ENCODE assay signal across 9 mouse cellular contexts in genomic region chr16:42276216-42277141, GRCm38 (mm10).
DNase-seq lines count a peak whose midpoint lies in the region; ATAC-seq and TF ChIP-seq lines count a peak whose summit lies in the region.
"Had no signal": no experiment of that assay in that cellular context is flagged by ENCODE, and none has a peak within 500 bp of the region (broad histone marks: within the 10 kb centered on the region; RNA-seq: fewer than 3 reads in every experiment).

No protein-coding gene starts in this region.

- TF ChIP-seq POLR2A in testis, adult 2 months (IDR thresholded peaks at IDR 0.05; ENCODE audit: control insufficient read depth, low read depth, low read length) = no peak

- H3K9ac ChIP-seq in heart, embryonic 12.5 days = no peak overlapping the region
- H3K9ac ChIP-seq in liver, embryonic 13.5 days = no peak overlapping the region
- peak overlapping the region; percentile 27 for H3K9ac ChIP-seq in neural tube, embryonic 13.5 days
- H3K9ac ChIP-seq: embryonic facial prominence, embryonic 15.5 days had no signal

- TF ChIP-seq CTCF in C2C12 (IDR thresholded peaks at IDR 0.05; ENCODE audit: control insufficient read depth, insufficient read depth, insufficient read length) = peak; percentile 40
- TF ChIP-seq CTCF in testis, adult 2 months (IDR thresholded peaks at IDR 0.05; ENCODE audit: control insufficient read depth, insufficient read depth, insufficient replicate concordance, low read depth, low read length) = peak; percentile 72

- no peaks in the 10 kb centered on the region for H3K79me3 ChIP-seq in C2C12 (ENCODE audit: low read depth)

- no peak overlapping the region for H3ac ChIP-seq in C2C12 (ENCODE audit: control insufficient read depth, insufficient read length, low read depth)

- H3K27me3 ChIP-seq in C2C12 (ENCODE audit: control insufficient read depth, insufficient read depth, insufficient read length) = no peaks in the 10 kb centered on the region
- no peaks in the 10 kb centered on the region for H3K27me3 ChIP-seq in embryonic facial prominence, embryonic 10.5 days (replicated peaks; ENCODE audit: low read depth, poor library complexity, severe bottlenecking)
- H3K27me3 ChIP-seq in heart, embryonic 12.5 days (replicated peaks) = no peaks in the 10 kb centered on the region
- H3K27me3 ChIP-seq in liver, embryonic 13.5 days = no peaks in the 10 kb centered on the region
- no peaks in the 10 kb centered on the region for H3K27me3 ChIP-seq in neural tube, embryonic 13.5 days
- H3K27me3 ChIP-seq in testis, adult 2 months (ENCODE audit: control insufficient read depth, insufficient read depth, low read length) = no peaks in the 10 kb centered on the region
- H3K27me3 ChIP-seq: embryonic facial prominence, embryonic 15.5 days had no signal

- H3K4me2 ChIP-seq in heart, embryonic 12.5 days = no peak overlapping the region
- H3K4me2 ChIP-seq in liver, embryonic 13.5 days = no peak overlapping the region
- H3K4me2 ChIP-seq in neural tube, embryonic 13.5 days = peak overlapping the region; percentile 48
- H3K4me2 ChIP-seq: embryonic facial prominence, embryonic 15.5 days had no signal

- ATAC-seq in heart, embryonic 12.5 days (ENCODE audit: insufficient number of reproducible peaks, low FRiP score) = peak; percentile 48; the same call in 1 of the 2 replicates
- no peak for ATAC-seq in liver, embryonic 13.5 days (ENCODE audit: low read depth)
- peak; percentile 65 for ATAC-seq in neural tube, embryonic 13.5 days (ENCODE audit: low read depth)

- H3K9me3 ChIP-seq in embryonic facial prominence, embryonic 10.5 days = no peaks in the 10 kb centered on the region
- H3K9me3 ChIP-seq in heart, embryonic 12.5 days (replicated peaks) = no peaks in the 10 kb centered on the region
- H3K9me3 ChIP-seq in liver, embryonic 13.5 days (replicated peaks) = no peaks in the 10 kb centered on the region
- H3K9me3 ChIP-seq in neural tube, embryonic 13.5 days = no peaks in the 10 kb centered on the region
- H3K9me3 ChIP-seq: embryonic facial prominence, embryonic 15.5 days had no signal

- H3K79me2 ChIP-seq in C2C12 (ENCODE audit: control insufficient read depth, insufficient read depth) = no peaks in the 10 kb centered on the region

- H3K27ac ChIP-seq in embryonic facial prominence, embryonic 10.5 days (replicated peaks) = no peak overlapping the region; the same call in 1 of the 2 replicates
- no peak overlapping the region for H3K27ac ChIP-seq in heart, embryonic 12.5 days (ENCODE audit: poor library complexity, severe bottlenecking)
- H3K27ac ChIP-seq in liver, embryonic 13.5 days = no peak overlapping the region
- H3K27ac ChIP-seq in neural tube, embryonic 13.5 days (replicated peaks) = peak overlapping the region; percentile 90
- no peak overlapping the region for H3K27ac ChIP-seq in testis, adult 2 months (ENCODE audit: control insufficient read depth, insufficient read depth, low read depth, low read length)
- H3K27ac ChIP-seq: embryonic facial prominence, embryonic 15.5 days had no signal

- peak; percentile 82 for DNase-seq in adrenal gland, postnatal 14 days
- DNase-seq in embryonic facial prominence, embryonic 10.5 days (ENCODE audit: low spot score) = peak; percentile 79
- DNase-seq in kidney, postnatal 10 days = peak; percentile 82
- DNase-seq in liver, embryonic 13.5 days = peak; percentile 8

- H3K4me1 ChIP-seq in embryonic facial prominence, embryonic 10.5 days = peaks cover 17% of the 10 kb centered on the region
- H3K4me1 ChIP-seq in heart, embryonic 12.5 days (replicated peaks) = no peaks in the 10 kb centered on the region; the same call in 1 of the 2 replicates
- H3K4me1 ChIP-seq in liver, embryonic 13.5 days (replicated peaks) = no peaks in the 10 kb centered on the region
- peaks cover 24% of the 10 kb centered on the region for H3K4me1 ChIP-seq in neural tube, embryonic 13.5 days (replicated peaks)
- H3K4me1 ChIP-seq in testis, adult 2 months (ENCODE audit: control insufficient read depth, insufficient read depth, low read length) = peaks cover 4% of the 10 kb centered on the region
- H3K4me1 ChIP-seq: embryonic facial prominence, embryonic 15.5 days had no signal

- 46% methylated on average over 15 of the region's 15 CpGs for WGBS in embryonic facial prominence, embryonic 10.5 days
- WGBS in heart, embryonic 12.5 days = 41% methylated on average over 15 of the region's 15 CpGs
- 38% methylated on average over 15 of the region's 15 CpGs for WGBS in liver, embryonic 13.5 days (ENCODE audit: insufficient replicate concordance)
- 28% methylated on average over 15 of the region's 15 CpGs for WGBS in neural tube, embryonic 13.5 days

- H3K36me3 ChIP-seq in C2C12 (ENCODE audit: control insufficient read depth, insufficient read depth) = no peaks in the 10 kb centered on the region
- H3K36me3 ChIP-seq in embryonic facial prominence, embryonic 10.5 days (replicated peaks) = peaks cover 5% of the 10 kb centered on the region
- H3K36me3 ChIP-seq in heart, embryonic 12.5 days = no peaks in the 10 kb centered on the region
- no peaks in the 10 kb centered on the region for H3K36me3 ChIP-seq in liver, embryonic 13.5 days
- 0 out of 2 replicates have a peak, but pooled peaks cover 4% of the 10 kb centered on the region for H3K36me3 ChIP-seq in neural tube, embryonic 13.5 days
- no peaks in the 10 kb centered on the region for H3K36me3 ChIP-seq in testis, adult 2 months (ENCODE audit: control insufficient read depth, insufficient read depth, low read length)
- H3K36me3 ChIP-seq: embryonic facial prominence, embryonic 15.5 days had no signal

- no peak overlapping the region for H3K4me3 ChIP-seq in C2C12 (ENCODE audit: insufficient read depth, poor library complexity, severe bottlenecking)
- no peak overlapping the region for H3K4me3 ChIP-seq in embryonic facial prominence, embryonic 10.5 days
- H3K4me3 ChIP-seq in heart, embryonic 12.5 days = no peak overlapping the region
- H3K4me3 ChIP-seq in liver, embryonic 13.5 days (replicated peaks) = no peak overlapping the region
- no peak overlapping the region for H3K4me3 ChIP-seq in neural tube, embryonic 13.5 days
- H3K4me3 ChIP-seq in testis, adult 2 months (ENCODE audit: control insufficient read depth, low read depth, low read length) = no peak overlapping the region; the same call in 1 of the 2 replicates
- H3K4me3 ChIP-seq: embryonic facial prominence, embryonic 15.5 days had no signal

TF ChIP-seq in C2C12, 6 proteins besides CTCF, POLR2A, EP300 and RAD21:
- TF ChIP-seq CEBPB (IDR thresholded peaks at IDR 0.05; ENCODE audit: low read depth) (no peak), MYOD1 (IDR thresholded peaks at IDR 0.05; ENCODE audit: control insufficient read depth, insufficient read length, low read depth) (no peak), MAX (IDR thresholded peaks at IDR 0.05) (no peak), FOSL1 (IDR thresholded peaks at IDR 0.05; ENCODE audit: insufficient read depth, low read length, poor library complexity, severe bottlenecking) (no peak), MYOG (IDR thresholded peaks at IDR 0.05; ENCODE audit: control insufficient read depth, extremely low read depth, insufficient read length) (no peak), USF1 (IDR thresholded peaks at IDR 0.05; ENCODE audit: low read depth) (no peak)

Comparison
In these comparisons a context has a peak if more than half of its experiments do, and no peak if none do; other contexts are left out.
1. DNase-seq: peak in every context shown above with its lines; median percentile 82 in adrenal gland, postnatal 14 days; 82 in kidney, postnatal 10 days; 79 in embryonic facial prominence, embryonic 10.5 days; 8 in liver, embryonic 13.5 days.